Mouse (Mus musculus): ENCODE data around the gene AC140267.1.

- TF ChIP-seq CTCF (IDR thresholded peaks at IDR 0.05; ENCODE audit: low read depth) (peak; percentile 48), EP300 (IDR thresholded peaks at IDR 0.05; ENCODE audit: low read depth) (no peak)
Observed at GRCm38 (mm10) chr15:80280646-80281045, 45.0 kb downstream of the AC140267.1 start.

Data from heart, postnatal 0 days (tissue).